ENCODE assay signal across 9 mouse cellular contexts in genomic region chr13:81439390-81440025, GRCm38 (mm10).
DNase-seq lines count a peak whose midpoint lies in the region; ATAC-seq and TF ChIP-seq lines count a peak whose summit lies in the region.
"Had no signal": no experiment of that assay in that cellular context is flagged by ENCODE, and none has a peak within 500 bp of the region (broad histone marks: within the 10 kb centered on the region; RNA-seq: fewer than 3 reads in every experiment).

No protein-coding gene starts in this region.

- 0 out of 2 replicates have a peak, but pooled peaks have one; percentile 22 for ATAC-seq in G1E (ENCODE audit: extremely low read depth, insufficient number of reproducible peaks, low FRiP score, poor library complexity, severe bottlenecking)
- ATAC-seq in embryonic facial prominence, embryonic 14.5 days (ENCODE audit: low read depth), result peak; percentile 57; the same call in 1 of the 2 replicates

- no peak overlapping the region for H3K4me3 ChIP-seq in G1E (ENCODE audit: low read depth, low read length)
- H3K4me3 ChIP-seq in bone marrow, adult 2 months (replicated peaks; ENCODE audit: control insufficient read depth, low read depth, low read length), result no peak overlapping the region
- H3K4me3 ChIP-seq in embryonic facial prominence, embryonic 14.5 days (ENCODE audit: low read depth, low read length), result no peak overlapping the region
- H3K4me3 ChIP-seq: myocyte had no signal

- DNase-seq in G1E (ENCODE audit: low spot score), result peak; percentile 21
- DNase-seq in embryonic facial prominence, embryonic 14.5 days (ENCODE audit: low spot score), result peak; percentile 75
- DNase-seq in heart, postnatal 4 days, result peak; percentile 84
- DNase-seq in layer of hippocampus, postnatal 10 days (ENCODE audit: low spot score in 2 of 2), result peak; percentile 91
- DNase-seq in lung, postnatal 36 days, result peak; percentile 73
- peak; percentile 42 for DNase-seq in retina, postnatal 7 days (ENCODE audit: low read depth, low spot score)
- DNase-seq in urinary bladder, postnatal 25 days (ENCODE audit: low spot score), result peak; percentile 75

- H3K27me3 ChIP-seq in G1E (ENCODE audit: insufficient read depth, low read length), result peaks cover 19% of the 10 kb centered on the region
- H3K27me3 ChIP-seq in embryonic facial prominence, embryonic 14.5 days (replicated peaks; ENCODE audit: control insufficient read depth, insufficient read depth, low read length), result no peaks in the 10 kb centered on the region

- no peak overlapping the region for H3K9ac ChIP-seq in embryonic facial prominence, embryonic 14.5 days (ENCODE audit: low read depth, low read length)

- H3K9me3 ChIP-seq in G1E (replicated peaks), result no peaks in the 10 kb centered on the region
- H3K9me3 ChIP-seq in embryonic facial prominence, embryonic 14.5 days (ENCODE audit: control insufficient read depth, low read length), result no peaks in the 10 kb centered on the region

- no peak for TF ChIP-seq POLR2A in bone marrow, adult 2 months (IDR thresholded peaks at IDR 0.05; ENCODE audit: borderline replicate concordance, control insufficient read depth, low read depth, low read length)

- 41% methylated on average over 12 of the region's 12 CpGs for WGBS in bone marrow, adult 2 months
- 36% methylated on average over 12 of the region's 12 CpGs for WGBS in embryonic facial prominence, embryonic 14.5 days

- no peaks in the 10 kb centered on the region for H3K4me1 ChIP-seq in G1E (ENCODE audit: insufficient read depth, low read depth, low read length)
- no peaks in the 10 kb centered on the region for H3K4me1 ChIP-seq in bone marrow, adult 2 months (ENCODE audit: control insufficient read depth, insufficient read depth, low read length)
- H3K4me1 ChIP-seq in embryonic facial prominence, embryonic 14.5 days (ENCODE audit: control insufficient read depth, insufficient read depth, low read length), result no peaks in the 10 kb centered on the region

- H3K4me2 ChIP-seq in embryonic facial prominence, embryonic 14.5 days (ENCODE audit: low read depth, low read length), result no peak overlapping the region

- peak; percentile 74 for TF ChIP-seq CTCF in G1E (IDR thresholded peaks at IDR 0.05; ENCODE audit: low read depth, low read length)
- peak; percentile 82 for TF ChIP-seq CTCF in bone marrow, adult 2 months (IDR thresholded peaks at IDR 0.05; ENCODE audit: control insufficient read depth, insufficient read depth, low read length)

- H3K27ac ChIP-seq in bone marrow, adult 2 months (ENCODE audit: control insufficient read depth, insufficient read depth, low read depth, low read length, poor library complexity), result no peak overlapping the region
- no peak overlapping the region for H3K27ac ChIP-seq in embryonic facial prominence, embryonic 14.5 days (replicated peaks; ENCODE audit: low read depth, low read length)

- no peaks in the 10 kb centered on the region for H3K36me3 ChIP-seq in G1E (replicated peaks)
- H3K36me3 ChIP-seq in embryonic facial prominence, embryonic 14.5 days (ENCODE audit: control insufficient read depth, insufficient read depth, low read length), result no peaks in the 10 kb centered on the region

Comparison
In these comparisons a context has a peak if more than half of its experiments do, and no peak if none do; other contexts are left out.
1. DNase-seq: peak in every context shown above with its lines; median percentile 91 in layer of hippocampus, postnatal 10 days; 84 in heart, postnatal 4 days; 75 in embryonic facial prominence, embryonic 14.5 days; 75 in urinary bladder, postnatal 25 days; 73 in lung, postnatal 36 days; 42 in retina, postnatal 7 days; 21 in G1E.